In the genomic region with DNA sequence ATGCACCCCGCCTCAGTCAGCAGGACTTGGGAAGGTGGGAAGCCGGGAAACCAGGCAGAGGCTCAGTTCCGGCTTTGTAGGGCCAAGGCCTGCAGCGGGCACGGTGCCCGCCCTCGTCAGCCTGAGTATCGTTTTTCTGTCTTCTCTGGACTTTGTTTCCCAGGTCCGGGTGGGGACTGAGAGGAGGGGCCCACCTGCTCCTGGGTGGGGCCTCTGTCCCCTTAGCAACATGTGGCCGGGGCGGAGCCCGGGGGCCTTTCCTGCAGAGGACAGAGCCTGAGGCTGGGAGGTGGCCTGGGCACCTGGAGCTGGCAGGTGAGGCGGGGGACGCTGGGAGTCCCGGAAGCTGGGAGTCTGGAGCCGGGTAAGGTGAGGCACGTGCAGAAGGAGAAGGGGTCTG, we compare ENCODE assay signal across 9 mouse cellular contexts. TPM values are rescaled to one million over a fixed set of nuclear protein-coding genes. Genes with fewer than 3 reads are reported as not detected.
DNase-seq lines count a peak whose midpoint lies in the region; ATAC-seq lines count a peak whose summit lies in the region.
"Had no signal": no experiment of that assay in that cellular context is flagged by ENCODE, and none has a peak within 500 bp of the region (broad histone marks: within the 10 kb centered on the region; RNA-seq: fewer than 3 reads in every experiment).

No protein-coding gene starts in this region.

- 0 out of 2 replicates have a peak overlapping the region, but pooled peaks have one; percentile 2 for H3K4me3 ChIP-seq in embryonic facial prominence, embryonic 15.5 days (replicated peaks)
- peak overlapping the region; percentile 21 for H3K4me3 ChIP-seq in intestine, embryonic 14.5 days (ENCODE audit: low read depth, low read length)
- H3K4me3 ChIP-seq in limb, embryonic 15.5 days: no peak overlapping the region
- no peak overlapping the region for H3K4me3 ChIP-seq in midbrain, embryonic 13.5 days (replicated peaks)

- H3K4me2 ChIP-seq in embryonic facial prominence, embryonic 15.5 days (replicated peaks): peak overlapping the region; percentile 41
- peak overlapping the region; percentile 42 for H3K4me2 ChIP-seq in intestine, embryonic 14.5 days (ENCODE audit: low read length)
- H3K4me2 ChIP-seq in limb, embryonic 15.5 days: peak overlapping the region; percentile 26
- H3K4me2 ChIP-seq in midbrain, embryonic 13.5 days (replicated peaks): 0 out of 2 replicates have a peak overlapping the region, but pooled peaks have one; percentile 1

- H3K36me3 ChIP-seq in embryonic facial prominence, embryonic 15.5 days: peaks cover 17% of the 10 kb centered on the region
- H3K36me3 ChIP-seq in intestine, embryonic 14.5 days (ENCODE audit: control insufficient read depth, insufficient read depth, low read length): peaks cover 11% of the 10 kb centered on the region
- peaks cover 28% of the 10 kb centered on the region for H3K36me3 ChIP-seq in limb, embryonic 15.5 days
- peaks cover 41% of the 10 kb centered on the region for H3K36me3 ChIP-seq in midbrain, embryonic 13.5 days

- peak; percentile 79 for DNase-seq in intestine, embryonic 14.5 days (ENCODE audit: low spot score)
- DNase-seq in left cerebral cortex, postnatal 36 days (ENCODE audit: low spot score in 2 of 2): no peak
- no peak for DNase-seq in retina, embryonic 14.5 days (ENCODE audit: low spot score)
- no peak for DNase-seq in thymus, postnatal 25 days
- no peak for DNase-seq in left cerebral cortex, adult 9 months (ENCODE audit: low spot score in 2 of 2)

- peak overlapping the region; percentile 58; the same call in 1 of the 2 replicates for H3K27ac ChIP-seq in embryonic facial prominence, embryonic 15.5 days (replicated peaks)
- H3K27ac ChIP-seq in intestine, embryonic 14.5 days (ENCODE audit: low read depth): peak overlapping the region; percentile 81
- H3K27ac ChIP-seq in limb, embryonic 15.5 days: 0 out of 2 replicates have a peak overlapping the region, but pooled peaks have one; percentile 54
- no peak overlapping the region for H3K27ac ChIP-seq in midbrain, embryonic 13.5 days

- no peaks in the 10 kb centered on the region for H3K27me3 ChIP-seq in embryonic facial prominence, embryonic 15.5 days
- no peaks in the 10 kb centered on the region for H3K27me3 ChIP-seq in intestine, embryonic 14.5 days (replicated peaks; ENCODE audit: control insufficient read depth, insufficient read depth, low read length)
- H3K27me3 ChIP-seq in limb, embryonic 15.5 days: no peaks in the 10 kb centered on the region
- H3K27me3 ChIP-seq in midbrain, embryonic 13.5 days: no peaks in the 10 kb centered on the region

- H3K9me3 ChIP-seq in embryonic facial prominence, embryonic 15.5 days (replicated peaks): no peaks in the 10 kb centered on the region
- no peaks in the 10 kb centered on the region for H3K9me3 ChIP-seq in intestine, embryonic 14.5 days (ENCODE audit: control insufficient read depth, low read length)
- no peaks in the 10 kb centered on the region for H3K9me3 ChIP-seq in limb, embryonic 15.5 days
- H3K9me3 ChIP-seq in midbrain, embryonic 13.5 days: no peaks in the 10 kb centered on the region

- peaks cover 22% of the 10 kb centered on the region for H3K4me1 ChIP-seq in embryonic facial prominence, embryonic 15.5 days
- no peaks in the 10 kb centered on the region; the same call in 1 of the 2 replicates for H3K4me1 ChIP-seq in intestine, embryonic 14.5 days (replicated peaks; ENCODE audit: control insufficient read depth, insufficient read depth, low read length)
- peaks cover 19% of the 10 kb centered on the region for H3K4me1 ChIP-seq in limb, embryonic 15.5 days
- H3K4me1 ChIP-seq in midbrain, embryonic 13.5 days (replicated peaks): peaks cover 14% of the 10 kb centered on the region

- ATAC-seq in embryonic facial prominence, embryonic 15.5 days (ENCODE audit: insufficient number of reproducible peaks, low FRiP score, low TSS enrichment, low read depth): no peak; the same call in 1 of the 2 replicates
- peak; percentile 66 for ATAC-seq in intestine, embryonic 14.5 days (replicated peaks; ENCODE audit: low FRiP score, low TSS enrichment, low read depth)
- ATAC-seq in limb, embryonic 15.5 days (ENCODE audit: insufficient number of reproducible peaks, low FRiP score, low TSS enrichment, low read depth): no peak
- ATAC-seq in midbrain, embryonic 13.5 days: 0 out of 2 replicates have a peak, but pooled peaks have one; percentile 22

- WGBS in embryonic facial prominence, embryonic 15.5 days: 23% methylated on average over 17 of the region's 17 CpGs
- WGBS in intestine, embryonic 14.5 days: 23% methylated on average over 17 of the region's 17 CpGs
- 22% methylated on average over 17 of the region's 17 CpGs for WGBS in limb, embryonic 15.5 days
- 33% methylated on average over 17 of the region's 17 CpGs for whole genome bisulfite sequencing in midbrain, embryonic 13.5 days

- H3K9ac ChIP-seq in embryonic facial prominence, embryonic 15.5 days: no peak overlapping the region
- peak overlapping the region; percentile 37 for H3K9ac ChIP-seq in intestine, embryonic 14.5 days (ENCODE audit: low read length)
- no peak overlapping the region for H3K9ac ChIP-seq in limb, embryonic 15.5 days
- 0 out of 2 replicates have a peak overlapping the region, but pooled peaks have one; percentile 8 for H3K9ac ChIP-seq in midbrain, embryonic 13.5 days (replicated peaks)

- intact Hi-C loops in left cerebral cortex, postnatal 36 days (cut with DNase I): no loop called here

RNA-seq across cellular contexts. Expression of a gene that starts 1.6 kb away (rescaled TPM):
- 5.4 and 7.8 TPM in 2 replicates for polyA plus RNA-seq in embryonic facial prominence, embryonic 15.5 days (2015; fragmentation: Nextera tagmentation; extraction: Ambion mirVana)
- polyA plus RNA-seq in intestine, embryonic 14.5 days (2014; fragmentation: Nextera tagmentation; extraction: Ambion mirVana): 78.3 and 87.9 TPM in 2 replicates
- polyA plus RNA-seq in limb, embryonic 15.5 days (2015; fragmentation: Nextera tagmentation; extraction: Ambion mirVana): 0.56 and 1.6 TPM in 2 replicates
- 0.36 and 0.85 TPM in 2 replicates for polyA plus RNA-seq in midbrain, embryonic 13.5 days (2015; fragmentation: Nextera tagmentation; extraction: Ambion mirVana)
- 1 to 10 TPM in 1 of 2 experiments, not detected in 1; 1.7 TPM for total RNA-seq in left cerebral cortex, postnatal 36 days (2021)

RNA-seq across cellular contexts. Expression of a gene that starts 29.0 kb away (rescaled TPM):
- polyA plus RNA-seq in embryonic facial prominence, embryonic 15.5 days (2015; fragmentation: Nextera tagmentation; extraction: Ambion mirVana): 88.1 and 96.6 TPM in 2 replicates
- polyA plus RNA-seq in intestine, embryonic 14.5 days (2014; fragmentation: Nextera tagmentation; extraction: Ambion mirVana): 63.4 and 66.2 TPM in 2 replicates
- 79.9 and 84.8 TPM in 2 replicates for polyA plus RNA-seq in limb, embryonic 15.5 days (2015; fragmentation: Nextera tagmentation; extraction: Ambion mirVana)
- polyA plus RNA-seq in midbrain, embryonic 13.5 days (2015; fragmentation: Nextera tagmentation; extraction: Ambion mirVana): 246 and 261 TPM in 2 replicates
- 100 to 1,000 TPM; 321 to 357 TPM for total RNA-seq in left cerebral cortex, postnatal 36 days (2021)

RNA-seq across cellular contexts. Expression of a gene that starts 31.6 kb away (rescaled TPM):
- polyA plus RNA-seq in embryonic facial prominence, embryonic 15.5 days (2015; fragmentation: Nextera tagmentation; extraction: Ambion mirVana): 0.07 TPM in 1 of 2 replicates, not detected in the other
- polyA plus RNA-seq in intestine, embryonic 14.5 days (2014; fragmentation: Nextera tagmentation; extraction: Ambion mirVana): 0.45 TPM in 1 of 2 replicates, not detected in the other
- 0.10 and 0.12 TPM in 2 replicates for polyA plus RNA-seq in limb, embryonic 15.5 days (2015; fragmentation: Nextera tagmentation; extraction: Ambion mirVana)
- polyA plus RNA-seq in midbrain, embryonic 13.5 days (2015; fragmentation: Nextera tagmentation; extraction: Ambion mirVana): not detected in 2 replicates
- under 1 TPM; 0.74 to 0.79 TPM for total RNA-seq in left cerebral cortex, postnatal 36 days (2021)
- total RNA-seq: liver, adult 2 months had no signal
- polyA plus RNA-seq: liver, adult 2 months had no signal

RNA-seq across cellular contexts. Expression of a gene that starts 31.9 kb away (rescaled TPM):
- 299 and 325 TPM in 2 replicates for polyA plus RNA-seq in embryonic facial prominence, embryonic 15.5 days (2015; fragmentation: Nextera tagmentation; extraction: Ambion mirVana)
- polyA plus RNA-seq in intestine, embryonic 14.5 days (2014; fragmentation: Nextera tagmentation; extraction: Ambion mirVana): 286 and 291 TPM in 2 replicates
- polyA plus RNA-seq in limb, embryonic 15.5 days (2015; fragmentation: Nextera tagmentation; extraction: Ambion mirVana): 301 and 303 TPM in 2 replicates
- 106 and 116 TPM in 2 replicates for polyA plus RNA-seq in midbrain, embryonic 13.5 days (2015; fragmentation: Nextera tagmentation; extraction: Ambion mirVana)
- 10 to 100 TPM; 40.2 to 51.9 TPM for total RNA-seq in left cerebral cortex, postnatal 36 days (2021)

RNA-seq across cellular contexts. Expression of a gene that starts 45.3 kb away (rescaled TPM):
- 20.1 and 20.2 TPM in 2 replicates for polyA plus RNA-seq in embryonic facial prominence, embryonic 15.5 days (2015; fragmentation: Nextera tagmentation; extraction: Ambion mirVana)
- polyA plus RNA-seq in intestine, embryonic 14.5 days (2014; fragmentation: Nextera tagmentation; extraction: Ambion mirVana): 10.1 and 11.1 TPM in 2 replicates
- polyA plus RNA-seq in limb, embryonic 15.5 days (2015; fragmentation: Nextera tagmentation; extraction: Ambion mirVana): 21.2 and 22.2 TPM in 2 replicates
- polyA plus RNA-seq in midbrain, embryonic 13.5 days (2015; fragmentation: Nextera tagmentation; extraction: Ambion mirVana): 0.63 and 1.1 TPM in 2 replicates
- 1 to 10 TPM; 2.8 to 3.6 TPM for total RNA-seq in left cerebral cortex, postnatal 36 days (2021)

Comparison
In these comparisons a context has a peak if more than half of its experiments do, and no peak if none do; other contexts are left out.
1. ATAC-seq: peak in intestine, embryonic 14.5 days (single experiment) and midbrain, embryonic 13.5 days (single experiment); none in embryonic facial prominence, embryonic 15.5 days (single experiment) and limb, embryonic 15.5 days (single experiment).
2. H3K4me3 ChIP-seq: peak in embryonic facial prominence, embryonic 15.5 days (single experiment) and intestine, embryonic 14.5 days (single experiment); none in limb, embryonic 15.5 days (single experiment) and midbrain, embryonic 13.5 days (single experiment).
3. H3K9ac ChIP-seq: peak in intestine, embryonic 14.5 days (single experiment) and midbrain, embryonic 13.5 days (single experiment); none in embryonic facial prominence, embryonic 15.5 days (single experiment) and limb, embryonic 15.5 days (single experiment).
4. Peak in every context shown above with its lines, with median percentiles within 50 percentile points of each other: H3K4me2 ChIP-seq.